Mouse (Mus musculus): ENCODE results near the gene Helq. TPM values are rescaled to one million over a fixed set of nuclear protein-coding genes. Genes with fewer than 3 reads are reported as not detected.

The Helq gene
- total RNA-seq, 2 experiments from 2014 or later, result 20.3 to 29.2 TPM

Other genes with a start within 250 kb of the Helq start
- 4,454 and 4,759 TPM in 2 replicates for gene Plac8, start 226.4 kb downstream of the Helq start, total RNA-seq (2015)
- gene Plac8, start 226.4 kb downstream of the Helq start, total RNA-seq (2017), result 3,425 and 3,832 TPM in 2 replicates
- gene Coq2, start 123.5 kb downstream of the Helq start, total RNA-seq (2015), result 41.9 and 51.4 TPM in 2 replicates
- gene Coq2, start 123.5 kb downstream of the Helq start, total RNA-seq (2017), result 41.3 and 42.0 TPM in 2 replicates
- gene Hpse, start 78.9 kb downstream of the Helq start, total RNA-seq (2015), result 20.9 and 26.2 TPM in 2 replicates
- 24.9 and 25.6 TPM in 2 replicates for gene Hpse, start 78.9 kb downstream of the Helq start, total RNA-seq (2017)
- gene Mrps18c, start within 50 bp of the Helq start, total RNA-seq (2015), result 97.1 and 108 TPM in 2 replicates
- gene Mrps18c, start within 50 bp of the Helq start, total RNA-seq (2017), result 176 and 192 TPM in 2 replicates
- 25.6 and 33.5 TPM in 2 replicates for gene Abraxas1, start 22.4 kb upstream of the Helq start, total RNA-seq (2015)
- 33.9 and 44.7 TPM in 2 replicates for gene Abraxas1, start 22.4 kb upstream of the Helq start, total RNA-seq (2017)
- 0.07 TPM in 1 of 2 replicates, not detected in the other for gene Gpat3, start 47.1 kb upstream of the Helq start, total RNA-seq (2015)
- gene Gpat3, start 47.1 kb upstream of the Helq start, total RNA-seq (2017), result 0.27 and 0.37 TPM in 2 replicates